Mouse (Mus musculus) forebrain, embryonic 13.5 days (tissue): Measurements from ENCODE around the gene Zcwpw1. TPM values are rescaled to one million over a fixed set of nuclear protein-coding genes. Genes with fewer than 3 reads are reported as not detected.

ENCODE experiments used
- ATAC-seq: fragments of 200-750 bp; cut with Nextera tagmentation; 2 replicates; pipeline ENCODE4 v1.8.0; 2017
- H3K27ac ChIP-seq: fragments of 300-500 bp; sonication (generic); 2 replicates; pipeline ENCODE4 v1.5.1; 2015; ENCODE audit warnings: inconsistent platforms, mild to moderate bottlenecking, moderate library complexity
- H3K27me3 ChIP-seq: fragments of 300-500 bp; sonication (generic); 2 replicates; pipeline ENCODE4 v1.6.1; 2015; ENCODE audit warnings: mild to moderate bottlenecking, inconsistent platforms
- H3K36me3 ChIP-seq: fragments of 300-500 bp; sonication (generic); 2 replicates; pipeline ENCODE4 v1.6.1; 2015; ENCODE audit warnings: mild to moderate bottlenecking, inconsistent platforms; ENCODE audit not compliant: poor library complexity, severe bottlenecking
- H3K4me1 ChIP-seq: fragments of 300-500 bp; sonication (generic); 2 replicates; pipeline ENCODE4 v1.6.1; 2015; ENCODE audit warnings: inconsistent platforms
- H3K4me2 ChIP-seq: fragments of 300-500 bp; sonication (generic); 2 replicates; pipeline ENCODE4 v1.6.1; 2015; ENCODE audit warnings: inconsistent platforms, mild to moderate bottlenecking, moderate library complexity
- H3K4me3 ChIP-seq: fragments of 300-500 bp; sonication (generic); 2 replicates; pipeline ENCODE4 v1.5.1; 2015; ENCODE audit warnings: mild to moderate bottlenecking, inconsistent platforms
- H3K9ac ChIP-seq: fragments of 300-500 bp; sonication (generic); 2 replicates; pipeline ENCODE4 v1.6.1; 2015; ENCODE audit warnings: mild to moderate bottlenecking, inconsistent platforms
- H3K9me3 ChIP-seq: fragments of 300-500 bp; sonication (generic); replicated peaks from 2 replicates; pipeline ENCODE4 v1.6.1; 2016; ENCODE audit warnings: inconsistent platforms
- WGBS: fragments of 180-500 bp; shearing (Covaris S2); methylation state at CpG from one replicate; pipeline ENCODE4 v1.1.7; 2015; 5-methylcytosine and 5-hydroxymethylcytosine counted together
- polyA plus RNA-seq: library from polyadenylated mRNA; unstranded; fragments of >200 nt; fragmentation: Nextera tagmentation; extraction: Ambion mirVana; gene quantifications from 2 replicates; pipeline ENCODE4 v1.2.1, GENCODE M21; 2015

Zcwpw1 gene
- polyA plus RNA-seq, 1 experiment from 2014 or later: 15.4 TPM

- no peak overlapping the region for H3K4me2 ChIP-seq
- no peaks in the 10 kb centered on the region for H3K36me3 ChIP-seq
- H3K4me3 ChIP-seq: no peak overlapping the region
- no peak overlapping the region for H3K27ac ChIP-seq
- 0 out of 2 replicates have a peak, but pooled peaks cover 6% of the 10 kb centered on the region for H3K4me1 ChIP-seq
- ATAC-seq: no peak
- peaks cover 4% of the 10 kb centered on the region for H3K27me3 ChIP-seq
- H3K9ac ChIP-seq: no peak overlapping the region
- H3K9me3 ChIP-seq: no peaks in the 10 kb centered on the region
Observed at GRCm38 (mm10) chr5:137791553-137791952, 4.0 kb downstream of the Zcwpw1 start.

- Histone ChIP-seq H3K4me1 (no peaks in the 10 kb centered on the region), H3K36me3 (no peaks in the 10 kb centered on the region), H3K27me3 (no peaks in the 10 kb centered on the region), H3K27ac (no peak overlapping the region), H3K4me2 (no peak overlapping the region), H3K9ac (no peak overlapping the region), H3K4me3 (no peak overlapping the region), H3K9me3 (no peaks in the 10 kb centered on the region)
- no peak for ATAC-seq
- 81% methylated on average over 3 of the region's 3 CpGs for WGBS
Observed at GRCm38 (mm10) chr5:137796606-137797005, 9.0 kb downstream of the Zcwpw1 start.

- Histone ChIP-seq H3K4me1 (no peaks in the 10 kb centered on the region), H3K27ac (no peak overlapping the region), H3K9ac (no peak overlapping the region), H3K9me3 (no peaks in the 10 kb centered on the region), H3K4me2 (no peak overlapping the region), H3K36me3 (no peaks in the 10 kb centered on the region), H3K27me3 (no peaks in the 10 kb centered on the region), H3K4me3 (no peak overlapping the region)
- no peak for ATAC-seq
- 80% methylated on average over 3 of the region's 3 CpGs for WGBS
Observed at GRCm38 (mm10) chr5:137800917-137801316, 13.3 kb downstream of the Zcwpw1 start.

- no peaks in the 10 kb centered on the region for H3K36me3 ChIP-seq
- ATAC-seq: no peak
- no peaks in the 10 kb centered on the region for H3K4me1 ChIP-seq
- H3K9ac ChIP-seq: no peak overlapping the region
- no peaks in the 10 kb centered on the region for H3K27me3 ChIP-seq
- H3K4me3 ChIP-seq: no peak overlapping the region
- no peak overlapping the region for H3K4me2 ChIP-seq
- 77% methylated on average over 1 of the region's 1 CpGs for WGBS
- no peaks in the 10 kb centered on the region for H3K9me3 ChIP-seq
- no peak overlapping the region for H3K27ac ChIP-seq
Observed at GRCm38 (mm10) chr5:137806158-137806557, 18.6 kb downstream of the Zcwpw1 start.

GRCm38 (mm10) chr5:137808316-137808715 lies 20.7 kb downstream of the Zcwpw1 start:
- no peak for ATAC-seq
- WGBS: 94% methylated on average over 5 of the region's 5 CpGs

GRCm38 (mm10) chr5:137817466-137818222 lies 30.0 kb downstream of the Zcwpw1 start:
- no peak overlapping the region for H3K9ac ChIP-seq
- H3K36me3 ChIP-seq: no peaks in the 10 kb centered on the region
- H3K9me3 ChIP-seq: no peaks in the 10 kb centered on the region
- WGBS: 78% methylated on average over 4 of the region's 4 CpGs
- H3K4me2 ChIP-seq: no peak overlapping the region
- no peaks in the 10 kb centered on the region for H3K27me3 ChIP-seq
- H3K4me1 ChIP-seq: no peaks in the 10 kb centered on the region
- no peak overlapping the region for H3K27ac ChIP-seq
- no peak overlapping the region for H3K4me3 ChIP-seq
- ATAC-seq: no peak

More at GRCm38 (mm10) chr5:137808316-137808715, 20.7 kb downstream of the Zcwpw1 start:
- no peaks in the 10 kb centered on the region for H3K36me3 ChIP-seq
- no peak overlapping the region for H3K9ac ChIP-seq
- no peaks in the 10 kb centered on the region for H3K27me3 ChIP-seq
- H3K9me3 ChIP-seq: no peaks in the 10 kb centered on the region
- H3K27ac ChIP-seq: no peak overlapping the region
- H3K4me1 ChIP-seq: no peaks in the 10 kb centered on the region
- H3K4me2 ChIP-seq: no peak overlapping the region
- no peak overlapping the region for H3K4me3 ChIP-seq

GRCm38 (mm10) chr5:137822126-137822525 lies 34.5 kb downstream of the Zcwpw1 start:
- Histone ChIP-seq H3K4me2 (no peak overlapping the region), H3K9ac (no peak overlapping the region), H3K27ac (no peak overlapping the region), H3K4me3 (no peak overlapping the region), H3K4me1 (no peaks in the 10 kb centered on the region), H3K36me3 (no peaks in the 10 kb centered on the region), H3K9me3 (no peaks in the 10 kb centered on the region), H3K27me3 (no peaks in the 10 kb centered on the region)
- ATAC-seq: no peak
- 61% methylated on average over 4 of the region's 4 CpGs for WGBS

GRCm38 (mm10) chr5:137822602-137823001 lies 35.0 kb downstream of the Zcwpw1 start:
- Histone ChIP-seq H3K36me3 (no peaks in the 10 kb centered on the region), H3K9me3 (no peaks in the 10 kb centered on the region), H3K9ac (no peak overlapping the region), H3K27me3 (no peaks in the 10 kb centered on the region), H3K4me1 (no peaks in the 10 kb centered on the region), H3K27ac (no peak overlapping the region), H3K4me3 (no peak overlapping the region), H3K4me2 (no peak overlapping the region)
- ATAC-seq: no peak
- WGBS: 80% methylated on average over 1 of the region's 1 CpGs

- H3K4me2 ChIP-seq: no peak overlapping the region
- 90% methylated on average over 6 of the region's 6 CpGs for WGBS
- H3K9ac ChIP-seq: no peak overlapping the region
- no peak overlapping the region for H3K27ac ChIP-seq
- H3K4me1 ChIP-seq: no peaks in the 10 kb centered on the region
- no peaks in the 10 kb centered on the region for H3K27me3 ChIP-seq
- no peaks in the 10 kb centered on the region for H3K36me3 ChIP-seq
- H3K9me3 ChIP-seq: no peaks in the 10 kb centered on the region
- no peak for ATAC-seq
- H3K4me3 ChIP-seq: no peak overlapping the region
Observed at GRCm38 (mm10) chr5:137823455-137824045, 36.0 kb downstream of the Zcwpw1 start.

GRCm38 (mm10) chr5:137825030-137825429 lies 37.4 kb downstream of the Zcwpw1 start:
- H3K9ac ChIP-seq: no peak overlapping the region
- 96% methylated on average over 3 of the region's 3 CpGs for WGBS
- ATAC-seq: no peak

GRCm38 (mm10) chr5:137825971-137826370 lies 38.4 kb downstream of the Zcwpw1 start:
- H3K27me3 ChIP-seq: no peaks in the 10 kb centered on the region
- H3K4me1 ChIP-seq: no peaks in the 10 kb centered on the region
- ATAC-seq: no peak
- no peak overlapping the region for H3K4me3 ChIP-seq
- H3K27ac ChIP-seq: no peak overlapping the region
- H3K36me3 ChIP-seq: no peaks in the 10 kb centered on the region
- no peak overlapping the region for H3K9ac ChIP-seq
- H3K4me2 ChIP-seq: no peak overlapping the region
- WGBS: 85% methylated on average over 2 of the region's 2 CpGs
- H3K9me3 ChIP-seq: no peaks in the 10 kb centered on the region

More at GRCm38 (mm10) chr5:137825030-137825429, 37.4 kb downstream of the Zcwpw1 start:
- H3K4me3 ChIP-seq: no peak overlapping the region
- no peaks in the 10 kb centered on the region for H3K36me3 ChIP-seq
- H3K4me1 ChIP-seq: no peaks in the 10 kb centered on the region
- H3K4me2 ChIP-seq: no peak overlapping the region
- no peak overlapping the region for H3K27ac ChIP-seq
- H3K9me3 ChIP-seq: no peaks in the 10 kb centered on the region
- H3K27me3 ChIP-seq: no peaks in the 10 kb centered on the region

GRCm38 (mm10) chr5:137826421-137826820 lies 38.8 kb downstream of the Zcwpw1 start:
- H3K9ac ChIP-seq: no peak overlapping the region
- no peaks in the 10 kb centered on the region for H3K27me3 ChIP-seq
- H3K4me1 ChIP-seq: no peaks in the 10 kb centered on the region
- no peak overlapping the region for H3K4me2 ChIP-seq
- WGBS: 80% methylated on average over 7 of the region's 7 CpGs
- no peaks in the 10 kb centered on the region for H3K9me3 ChIP-seq
- no peaks in the 10 kb centered on the region for H3K36me3 ChIP-seq
- H3K27ac ChIP-seq: no peak overlapping the region
- H3K4me3 ChIP-seq: no peak overlapping the region
- no peak for ATAC-seq
